Mouse (Mus musculus): ENCODE data around the gene March9.
"Not testable (repeated sequence)": the region's sequence is repeated elsewhere in the genome, so short reads cannot be mapped to it uniquely, and the experiment has no call there.

Gene March9

GRCm38 (mm10) chr10:127079665-127080391, 19.8 kb upstream of the March9 start:
- no peak for DNase-seq (ENCODE audit: low read depth, low spot score)

- DNase-seq (ENCODE audit: low read depth, low spot score) = peak; percentile 60
Observed at GRCm38 (mm10) chr10:127078677-127079575, 18.9 kb upstream of the March9 start.

DNA sequence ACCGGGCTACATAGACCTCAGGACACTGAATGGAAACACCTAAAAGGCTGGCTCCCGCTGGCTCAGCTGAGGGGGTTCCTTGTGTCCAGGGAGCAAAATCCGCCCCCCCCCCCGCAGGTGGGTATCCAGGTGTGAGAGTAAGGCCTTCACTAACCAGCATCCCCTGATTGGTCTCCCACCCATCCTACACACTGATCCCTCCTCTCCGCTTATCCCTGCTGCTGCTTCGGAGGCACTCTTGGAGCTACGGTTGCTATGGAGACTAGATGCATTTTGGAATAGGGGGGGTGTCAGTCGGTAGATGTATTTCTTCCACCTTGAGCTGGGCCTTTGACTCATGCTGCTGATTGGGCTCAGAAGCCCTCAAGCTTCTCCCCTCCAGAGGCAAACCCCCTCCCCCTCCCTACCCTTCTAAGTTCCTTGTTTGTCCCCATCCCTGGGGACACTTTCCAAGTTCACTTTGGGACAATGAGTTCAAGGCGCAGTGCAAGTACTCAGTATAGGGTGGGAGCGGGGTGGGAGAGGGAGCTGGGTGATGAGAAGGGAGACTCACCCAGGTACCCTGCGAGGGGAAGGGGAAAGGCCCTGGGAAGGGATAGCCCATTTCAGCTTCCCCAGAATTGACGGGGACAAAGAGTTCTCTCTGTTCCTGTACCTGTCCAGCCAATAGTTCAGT, 18.2 kb upstream of the March9 start:
- no peak for DNase-seq (ENCODE audit: low read depth, low spot score)

- DNase-seq (ENCODE audit: low read depth, low spot score) = no peak
Observed at GRCm38 (mm10) chr10:127077515-127077914, 17.5 kb upstream of the March9 start.

- no peak for DNase-seq (ENCODE audit: low read depth, low spot score)
Observed at GRCm38 (mm10) chr10:127076082-127076481, 16.1 kb upstream of the March9 start.

- no peak for DNase-seq (ENCODE audit: low read depth, low spot score)
Observed at GRCm38 (mm10) chr10:127075651-127076050, 15.7 kb upstream of the March9 start.

- DNase-seq (ENCODE audit: low read depth, low spot score) = no peak
Observed at GRCm38 (mm10) chr10:127075080-127075479, 15.1 kb upstream of the March9 start, which contains the start of gene Agap2. Agap2 (plus strand) TSS chr10:127075284.

- DNase-seq (ENCODE audit: low read depth, low spot score) = no peak
Observed at GRCm38 (mm10) chr10:127073981-127074380, 14.0 kb upstream of the March9 start.

GRCm38 (mm10) chr10:127072969-127073368, 13.0 kb upstream of the March9 start:
- DNase-seq (ENCODE audit: low read depth, low spot score) = not testable (repeated sequence)

GRCm38 (mm10) chr10:127072270-127072669, 12.3 kb upstream of the March9 start:
- DNase-seq (ENCODE audit: low read depth, low spot score) = not testable (repeated sequence)

DNA sequence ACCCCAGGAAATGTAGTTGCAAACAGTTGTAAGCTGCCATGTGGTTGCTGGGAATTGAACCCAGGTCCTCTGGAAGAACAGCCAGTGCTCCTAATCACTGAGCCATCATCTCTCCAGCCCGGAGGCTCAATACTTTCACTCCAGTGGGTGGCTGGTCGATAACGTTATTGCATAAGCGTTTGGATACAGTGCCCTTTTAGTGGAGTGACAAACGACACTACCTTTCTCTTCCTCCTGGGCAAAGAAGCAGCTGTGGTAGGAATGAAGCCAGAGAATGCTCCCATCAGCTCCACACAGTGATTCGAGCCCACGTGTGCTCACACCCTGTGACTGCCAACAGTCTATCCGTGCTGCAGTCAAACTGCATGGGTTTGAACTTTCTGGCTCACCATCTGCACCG, 11.2 kb upstream of the March9 start:
- DNase-seq (ENCODE audit: low read depth, low spot score) = no peak

DNA sequence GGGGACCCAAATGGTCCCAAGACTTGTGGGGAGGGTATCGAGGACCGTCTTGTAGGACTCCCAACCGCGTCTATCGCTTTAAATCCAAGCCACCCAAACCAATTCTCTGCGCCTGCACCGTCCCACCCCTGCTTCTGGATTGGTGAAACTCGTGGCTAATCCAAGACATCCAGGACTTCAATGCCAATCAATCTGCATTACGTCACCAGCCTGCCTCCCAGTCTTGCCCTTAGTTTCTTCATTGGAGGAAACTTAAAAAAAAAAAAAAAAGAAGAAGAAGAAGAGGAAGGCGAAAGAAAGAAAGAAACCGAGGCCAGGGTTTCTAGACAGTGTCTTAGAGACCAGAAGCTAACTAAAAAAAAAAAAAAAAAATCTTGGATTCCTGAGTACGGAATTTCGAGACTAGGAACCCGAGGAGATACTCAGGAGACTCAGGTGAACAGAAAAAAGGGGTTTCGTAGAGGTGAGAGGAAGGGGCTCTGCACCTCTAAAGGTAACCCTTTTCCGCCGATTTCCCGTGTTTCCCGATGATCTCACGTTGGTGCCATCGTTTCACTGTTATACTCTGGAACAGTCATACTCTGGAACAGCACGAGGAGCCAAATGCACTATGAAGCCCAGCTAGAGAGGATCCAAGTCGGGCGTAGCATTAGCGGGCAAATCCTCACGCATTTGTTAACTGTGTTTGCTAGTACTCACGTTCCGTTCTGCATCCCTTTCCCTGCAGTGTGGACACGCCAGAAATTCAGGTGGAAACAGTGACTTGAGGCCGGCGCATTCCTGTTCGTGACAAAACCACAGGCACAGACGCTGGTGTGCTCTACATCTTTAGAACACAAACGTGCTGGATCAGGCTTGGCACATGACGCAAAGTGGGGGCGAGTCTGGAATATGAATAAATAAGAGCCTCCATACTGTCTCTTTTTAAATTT, 10.5 kb upstream of the March9 start, which contains the start of gene Tspan31:
TSS of gene Tspan31 (minus strand) at position 75 of the 932 bp plus-strand sequence.
- peak; percentile 94 for DNase-seq (ENCODE audit: low read depth, low spot score)

DNA sequence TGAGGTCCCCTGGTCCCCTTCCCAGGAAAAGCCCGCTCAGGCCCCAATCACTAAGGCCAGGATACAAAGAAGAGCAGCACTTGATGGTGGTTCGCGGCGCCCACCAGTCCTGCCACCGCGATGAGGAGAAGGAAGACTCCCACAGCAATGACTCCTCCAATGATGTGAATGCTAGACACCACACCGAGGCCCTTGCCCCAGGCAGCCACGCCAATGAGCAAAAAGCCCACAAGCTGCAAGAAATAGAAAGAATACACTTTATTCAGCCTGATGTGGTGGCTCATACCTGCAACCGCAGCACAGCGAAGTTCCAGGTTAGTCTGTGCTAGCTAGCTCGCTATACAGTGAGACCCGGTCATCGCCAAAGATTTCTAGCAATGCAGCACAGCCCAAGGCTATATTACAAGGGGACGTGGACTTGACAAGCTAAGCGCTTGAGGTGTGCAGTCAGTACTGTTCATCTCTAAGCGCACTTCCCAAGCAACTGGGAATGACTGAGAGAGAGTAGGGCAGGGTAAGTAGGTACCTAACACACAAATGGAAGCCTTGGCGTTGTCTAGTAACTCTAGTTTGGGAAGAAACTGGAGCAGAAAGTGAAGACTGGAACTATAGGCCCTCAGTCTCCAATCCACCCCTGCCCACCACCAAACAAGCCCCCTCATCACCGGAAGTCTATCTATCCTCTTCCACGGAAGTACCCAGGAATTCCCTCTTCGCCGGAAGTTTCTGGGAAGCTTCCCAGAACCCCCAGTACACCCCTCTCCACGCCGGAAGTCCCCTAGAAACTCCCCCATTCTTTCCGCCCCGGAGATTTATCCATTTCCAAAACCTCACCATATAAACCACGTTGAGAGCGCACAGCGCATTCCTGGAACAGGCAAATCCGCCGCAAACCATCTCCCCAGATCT, 9.6 kb upstream of the March9 start:
- DNase-seq (ENCODE audit: low read depth, low spot score) = peak; percentile 82

- no peak for DNase-seq (ENCODE audit: low read depth, low spot score)
Observed at GRCm38 (mm10) chr10:127068360-127069038, 8.5 kb upstream of the March9 start.

DNA sequence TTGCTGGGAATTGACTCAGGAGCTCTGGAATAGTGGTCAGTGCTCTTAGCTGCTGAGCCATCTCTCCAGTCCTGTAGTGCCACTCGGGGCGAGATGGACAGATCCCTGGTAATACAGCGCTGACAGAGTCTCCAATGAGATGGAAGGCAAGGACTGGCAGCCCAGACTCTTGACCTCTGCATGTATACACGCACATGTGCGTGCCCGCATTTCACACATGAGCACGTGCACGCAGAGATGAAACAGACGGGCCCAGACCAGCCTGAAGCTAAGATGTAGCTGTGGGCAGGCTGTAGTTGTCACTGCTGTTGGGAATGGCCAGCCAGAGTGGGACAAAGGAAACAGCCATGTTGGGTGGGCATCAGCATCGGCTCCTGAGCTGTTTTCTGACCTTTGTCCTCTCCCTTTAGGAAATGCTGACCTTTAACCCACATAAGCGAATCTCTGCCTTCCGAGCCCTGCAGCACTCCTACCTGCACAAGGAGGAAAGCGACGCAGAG, 6.6 kb upstream of the March9 start:
- DNase-seq (ENCODE audit: low read depth, low spot score) = no peak

DNA sequence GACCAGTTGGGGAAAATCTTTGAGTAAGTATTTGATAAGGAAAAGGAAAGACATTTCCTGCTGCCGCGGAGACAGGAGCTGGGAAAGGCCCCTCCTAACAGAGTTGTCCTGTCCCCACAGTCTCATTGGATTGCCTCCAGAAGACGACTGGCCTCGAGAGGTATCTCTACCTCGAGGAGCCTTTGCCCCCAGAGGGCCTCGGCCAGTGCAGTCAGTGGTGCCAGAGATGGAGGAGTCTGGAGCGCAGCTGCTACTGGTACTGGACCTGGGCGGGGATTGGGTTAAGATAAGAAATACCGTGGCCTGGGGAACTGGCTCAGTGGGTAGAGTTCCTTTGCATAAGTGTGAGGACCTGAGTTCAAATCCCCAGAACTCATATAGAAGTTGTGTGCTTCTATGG, 6.0 kb upstream of the March9 start:
- no peak for DNase-seq (ENCODE audit: low read depth, low spot score)

- DNase-seq (ENCODE audit: low read depth, low spot score) = no peak
Observed at GRCm38 (mm10) chr10:127063913-127064870, 4.2 kb upstream of the March9 start.

All from mesoderm, embryonic 11.5 days (tissue).